Mouse (Mus musculus) erythroid progenitor cell, adult 5-6 weeks (primary cell): Measurements from ENCODE around the gene Zfyve27. TPM values are rescaled to one million over a fixed set of nuclear protein-coding genes. Genes with fewer than 3 reads are reported as not detected.

Experiments used
- ATAC-seq: replicated peaks from 2 replicates; pipeline ENCODE4 v1.8.0; 2016; ENCODE audit warnings: moderate number of reproducible peaks, mild to moderate bottlenecking, moderate TSS enrichment, inconsistent platforms; ENCODE audit not compliant: poor library complexity, low FRiP score, severe bottlenecking
- total RNA-seq, 2 experiments: library from RNA; stranded (forward) in 1 of 2; stranded (reverse) in 1 of 2; fragments of 150-400 nt in 1 of 2; fragments of 186-747, 209-891 nt in 1 of 2; gene quantifications; 2 replicates each; pipeline versions ENCODE4 v1.2.3 to v1.2.4; 2015 to 2017; ENCODE audit warnings: low replicate concordance in 2 of 2

Zfyve27 gene
- total RNA-seq, 2 experiments from 2014 or later = 6.1 to 7.1 TPM

GRCm38 (mm10) chr19:42169322-42169975, 5.7 kb downstream of the Zfyve27 start:
- ATAC-seq = 0 out of 2 replicates have a peak, but pooled peaks have one; percentile 5

- peak; percentile 93 for ATAC-seq
These were observed 6.5 kb downstream of the Zfyve27 start for GRCm38 (mm10) chr19:42170025-42170969.

- ATAC-seq = no peak; the same call in 1 of the 2 replicates
These were observed 13.1 kb downstream of the Zfyve27 start for GRCm38 (mm10) chr19:42176841-42177240.

GRCm38 (mm10) chr19:42177461-42177860, 13.7 kb downstream of the Zfyve27 start:
- ATAC-seq = peak; percentile 39; the same call in 1 of the 2 replicates

GRCm38 (mm10) chr19:42179356-42179755, 15.6 kb downstream of the Zfyve27 start:
- no peak for ATAC-seq

GRCm38 (mm10) chr19:42182673-42183072, 18.9 kb downstream of the Zfyve27 start:
- no peak for ATAC-seq

GRCm38 (mm10) chr19:42189735-42190134, 26.0 kb downstream of the Zfyve27 start:
- no peak for ATAC-seq

- ATAC-seq = peak; percentile 71; the same call in 1 of the 2 replicates
These were observed 26.7 kb downstream of the Zfyve27 start for GRCm38 (mm10) chr19:42190494-42190893.

- ATAC-seq = no peak
These were observed 29.6 kb downstream of the Zfyve27 start for GRCm38 (mm10) chr19:42193311-42193710.

- ATAC-seq = no peak
These were observed 32.6 kb downstream of the Zfyve27 start for GRCm38 (mm10) chr19:42196378-42196777.

GRCm38 (mm10) chr19:42197066-42197465, 33.3 kb downstream of the Zfyve27 start:
- ATAC-seq = no peak

- no peak for ATAC-seq
These were observed 34.3 kb downstream of the Zfyve27 start for GRCm38 (mm10) chr19:42198026-42198425.

GRCm38 (mm10) chr19:42201696-42202381, 38.1 kb downstream of the Zfyve27 start, which contains the start of gene Sfrp5:
Gene Sfrp5, minus strand, starts transcription at chr19:42202252.
- ATAC-seq = no peak

GRCm38 (mm10) chr19:42202467-42202866, 38.7 kb downstream of the Zfyve27 start:
- ATAC-seq = no peak

GRCm38 (mm10) chr19:42204306-42204705, 40.6 kb downstream of the Zfyve27 start:
- ATAC-seq = no peak

GRCm38 (mm10) chr19:42205201-42205600, 41.5 kb downstream of the Zfyve27 start:
- ATAC-seq = no peak

GRCm38 (mm10) chr19:42209485-42209884, 45.7 kb downstream of the Zfyve27 start:
- ATAC-seq = no peak

- ATAC-seq = no peak
These were observed 46.2 kb downstream of the Zfyve27 start for GRCm38 (mm10) chr19:42209976-42210375.

- ATAC-seq = no peak
These were observed 48.2 kb downstream of the Zfyve27 start for GRCm38 (mm10) chr19:42211936-42212335.

- no peak for ATAC-seq
These were observed 50.9 kb downstream of the Zfyve27 start for GRCm38 (mm10) chr19:42214601-42215000.
